Mouse (Mus musculus) spleen, adult 2 months (tissue): ENCODE measurements around the gene Ttyh2. TPM values are rescaled to one million over a fixed set of nuclear protein-coding genes. Genes with fewer than 3 reads are reported as not detected.

ENCODE experiments used
- DNase-seq, 2 experiments: peaks; one replicate each; pipeline versions ENCODE4 v3.0.0 to v3.0.0-alpha.2; 2012 to 2021; ENCODE audit warnings: low spot score in 2 of 2, low read depth in 1 of 2
- H3K27ac ChIP-seq: fragments of 200-500 bp; 2 replicates; pipeline ENCODE4 v1.5.1; 2012; ENCODE audit warnings: low read length, inconsistent platforms; ENCODE audit not compliant: insufficient read depth
- H3K27me3 ChIP-seq: fragments of 200-500 bp; 2 replicates; pipeline ENCODE4 v1.6.1; 2012; ENCODE audit warnings: mild to moderate bottlenecking, moderate library complexity, low read length, inconsistent platforms; ENCODE audit not compliant: control insufficient read depth, insufficient read depth
- H3K36me3 ChIP-seq: fragments of 200-500 bp; 2 replicates; pipeline ENCODE4 v1.6.1; 2012; ENCODE audit warnings: mild to moderate bottlenecking, low read length, inconsistent platforms; ENCODE audit not compliant: control insufficient read depth, insufficient read depth
- H3K4me1 ChIP-seq: fragments of 200-500 bp; 2 replicates; pipeline ENCODE4 v1.6.1; 2011; ENCODE audit warnings: inconsistent platforms; ENCODE audit not compliant: control insufficient read depth, insufficient read depth, insufficient read length
- H3K4me3 ChIP-seq: fragments of 200-500 bp; 2 replicates; pipeline ENCODE4 v1.5.1; 2011; ENCODE audit warnings: mild to moderate bottlenecking, inconsistent platforms; ENCODE audit not compliant: insufficient read depth, insufficient read length; ENCODE audit errors: extremely low read depth
- CTCF ChIP-seq: fragments of 200-500 bp; IDR thresholded peaks from 2 replicates; pipeline ENCODE4 v1.5.1; 2011; ENCODE audit warnings: mild to moderate bottlenecking, inconsistent platforms; ENCODE audit not compliant: insufficient read depth, insufficient read length, insufficient replicate concordance; ENCODE audit errors: extremely low read depth
- POLR2A ChIP-seq: fragments of 200-500 bp; IDR thresholded peaks from 2 replicates; pipeline ENCODE4 v1.6.1; 2011; ENCODE audit warnings: low read depth, low read length, inconsistent platforms
- WGBS: fragments of 180-500 bp; shearing (Covaris S2); methylation state at CpG from one replicate; pipeline ENCODE4 v1.1.7; 2018; 5-methylcytosine and 5-hydroxymethylcytosine counted together
- polyA plus RNA-seq: library from polyadenylated mRNA; depleted of rRNA; stranded (reverse); fragments of >200 nt; gene quantifications from 2 replicates; pipeline ENCODE4 v1.2.3, GENCODE M21; 2012

The Ttyh2 gene
- polyA plus RNA-seq, 1 experiment = 19.2 TPM

DNA sequence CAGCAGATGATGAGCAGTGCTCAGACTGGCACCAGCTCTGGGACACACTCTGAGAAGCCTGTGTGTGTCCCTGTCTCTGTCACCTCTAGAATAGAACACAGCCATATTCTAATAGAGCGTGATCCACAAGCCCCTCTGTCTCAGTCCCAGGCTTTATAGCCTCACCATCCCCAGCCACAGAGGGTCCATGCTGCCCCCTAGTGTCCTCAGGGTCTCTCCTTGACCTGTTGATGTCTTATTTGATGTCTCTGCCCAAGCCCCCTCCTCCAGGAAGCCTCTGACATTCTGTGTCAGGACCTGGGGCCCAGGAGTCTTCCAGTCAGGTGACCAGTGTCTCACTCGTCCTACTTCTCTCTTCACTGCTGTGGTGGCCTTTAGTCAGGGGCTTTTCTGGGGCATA lies 31.1 kb upstream of the Ttyh2 start:
- 55% methylated on average over 2 of the region's 2 CpGs for WGBS
- H3K27ac ChIP-seq = no peak overlapping the region
- H3K4me3 ChIP-seq = no peak overlapping the region
- DNase-seq = no peak
- no peaks in the 10 kb centered on the region; the same call in 1 of the 2 replicates for H3K27me3 ChIP-seq
- no peaks in the 10 kb centered on the region for H3K4me1 ChIP-seq
- no peak for TF ChIP-seq CTCF
- no peak for TF ChIP-seq POLR2A
- no peaks in the 10 kb centered on the region for H3K36me3 ChIP-seq

DNA sequence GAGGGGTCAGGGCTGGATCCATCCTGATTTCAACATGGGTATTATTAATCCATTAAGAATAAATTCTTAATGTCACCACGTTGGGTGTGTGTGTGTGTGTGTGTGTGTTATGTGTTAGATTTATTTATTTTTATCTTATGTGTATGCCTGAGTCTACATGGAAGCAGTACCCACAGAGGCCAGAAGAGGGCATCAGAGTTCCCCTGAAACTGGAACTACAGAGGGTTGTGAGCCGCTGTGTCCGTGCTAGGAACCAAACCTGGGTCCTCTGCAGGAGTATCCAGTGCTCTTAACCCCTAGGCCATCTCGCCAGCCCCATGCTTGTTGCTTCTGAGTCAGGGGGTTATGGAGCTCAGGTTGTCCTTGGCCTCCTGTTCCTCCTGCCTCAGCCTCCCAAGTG lies 25.7 kb upstream of the Ttyh2 start:
- no peaks in the 10 kb centered on the region for H3K27me3 ChIP-seq
- no peak overlapping the region for H3K4me3 ChIP-seq
- no peak overlapping the region for H3K27ac ChIP-seq
- peaks cover under 1% of the 10 kb centered on the region; the same call in 1 of the 2 replicates for H3K4me1 ChIP-seq
- no peak for TF ChIP-seq CTCF
- TF ChIP-seq POLR2A = no peak
- DNase-seq = no peak
- 67% methylated on average over 4 of the region's 4 CpGs for WGBS
- no peaks in the 10 kb centered on the region for H3K36me3 ChIP-seq

DNA sequence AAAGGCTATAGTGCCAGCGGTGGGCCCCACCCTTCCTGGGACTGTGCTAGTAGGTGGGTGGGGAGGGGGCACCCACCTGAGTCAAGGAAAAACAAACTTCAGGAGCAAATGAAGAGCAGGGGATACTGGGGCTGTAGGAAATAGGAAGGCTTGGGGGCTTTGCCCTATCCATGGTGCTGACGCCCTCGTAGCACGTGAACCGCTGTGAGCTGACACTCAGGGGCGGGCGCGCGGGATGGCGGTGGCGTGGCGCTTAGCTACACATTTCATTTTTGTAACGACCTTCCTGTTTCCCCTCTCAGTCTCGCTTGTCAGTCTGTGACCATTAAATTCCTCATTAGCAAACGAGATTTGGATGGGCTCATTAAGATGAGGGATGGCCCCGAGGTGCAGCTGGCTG lies 22.7 kb upstream of the Ttyh2 start:
- 4% methylated on average over 16 of the region's 16 CpGs for WGBS
- H3K4me1 ChIP-seq = peaks cover 6% of the 10 kb centered on the region; the same call in 1 of the 2 replicates
- H3K4me3 ChIP-seq = no peak overlapping the region
- no peak for TF ChIP-seq POLR2A
- no peak for TF ChIP-seq CTCF
- H3K27ac ChIP-seq = no peak overlapping the region
- no peak for DNase-seq
- H3K27me3 ChIP-seq = no peaks in the 10 kb centered on the region
- no peaks in the 10 kb centered on the region for H3K36me3 ChIP-seq

GRCm38 (mm10) chr11:114653664-114654063 lies 21.6 kb upstream of the Ttyh2 start:
- H3K4me1 ChIP-seq = peaks cover 6% of the 10 kb centered on the region; the same call in 1 of the 2 replicates
- no peak for TF ChIP-seq POLR2A
- TF ChIP-seq CTCF = no peak

DNA sequence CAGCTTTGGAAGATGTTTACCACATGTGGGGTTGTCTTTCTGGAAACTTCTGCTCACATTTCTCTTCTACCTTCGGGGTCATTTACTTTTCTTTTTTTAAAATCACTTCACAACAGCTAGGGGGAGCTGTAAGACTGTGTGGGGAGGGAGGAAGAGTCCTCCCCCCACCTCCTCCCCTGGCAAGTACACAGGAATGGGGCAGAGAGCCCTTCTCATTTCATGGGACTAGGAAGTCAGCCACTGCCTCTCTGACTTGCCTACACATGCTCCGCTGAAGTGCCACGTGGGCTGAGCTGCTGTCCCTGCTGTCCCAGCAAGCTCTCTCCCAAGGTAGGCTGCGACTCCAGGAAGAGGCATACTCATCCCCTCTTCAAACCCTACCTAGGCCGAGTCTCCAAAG lies 20.7 kb upstream of the Ttyh2 start:
- Histone ChIP-seq H3K4me3 (no peak overlapping the region), H3K4me1 (peaks cover 6% of the 10 kb centered on the region; the same call in 1 of the 2 replicates), H3K36me3 (no peaks in the 10 kb centered on the region), H3K27me3 (no peaks in the 10 kb centered on the region), H3K27ac (no peak overlapping the region)
- WGBS = 27% methylated on average over 5 of the region's 5 CpGs
- TF ChIP-seq CTCF = no peak
- TF ChIP-seq POLR2A = no peak
- DNase-seq = no peak

More at GRCm38 (mm10) chr11:114653664-114654063, 21.6 kb upstream of the Ttyh2 start:
- no peaks in the 10 kb centered on the region for H3K36me3 ChIP-seq
- DNase-seq = no peak
- H3K27me3 ChIP-seq = no peaks in the 10 kb centered on the region
- H3K27ac ChIP-seq = no peak overlapping the region
- 10% methylated on average over 6 of the region's 6 CpGs for WGBS
- no peak overlapping the region for H3K4me3 ChIP-seq

DNA sequence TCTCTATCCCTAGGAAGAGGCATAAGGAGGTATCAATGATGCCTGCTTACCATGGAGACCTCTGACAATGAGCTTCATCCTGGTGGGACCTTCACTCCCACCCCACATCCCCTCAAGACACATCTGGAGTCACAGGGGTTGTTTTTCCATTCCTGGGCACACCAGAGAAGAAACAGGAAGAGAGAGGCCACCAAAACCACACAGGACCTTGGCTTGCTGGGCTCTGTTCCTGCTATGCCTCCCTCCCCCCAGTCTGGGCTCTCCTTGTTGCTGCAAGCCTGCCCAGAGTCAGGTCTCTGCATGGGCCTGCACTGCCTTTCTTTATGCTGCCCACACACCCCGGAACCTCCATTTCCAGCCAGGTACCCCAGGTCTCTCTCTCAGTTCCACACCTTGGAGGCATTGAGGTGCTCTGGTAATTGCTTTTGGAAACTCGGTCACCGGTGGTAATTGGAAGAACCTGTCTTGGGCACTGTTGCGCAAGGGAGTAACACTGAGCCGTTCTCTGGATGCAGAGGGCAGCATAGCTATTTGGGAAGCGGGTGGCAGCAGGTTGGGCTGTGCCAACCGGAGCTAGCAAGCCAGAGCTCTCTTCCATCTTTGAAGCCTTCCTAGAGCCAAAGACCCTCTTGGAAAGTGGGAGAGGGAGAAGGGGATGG lies 19.8 kb upstream of the Ttyh2 start:
- H3K4me3 ChIP-seq = no peak overlapping the region
- DNase-seq = no peak
- H3K4me1 ChIP-seq = peaks cover 6% of the 10 kb centered on the region; the same call in 1 of the 2 replicates
- no peak overlapping the region for H3K27ac ChIP-seq
- no peaks in the 10 kb centered on the region for H3K27me3 ChIP-seq
- WGBS = 49% methylated on average over 7 of the region's 7 CpGs
- no peaks in the 10 kb centered on the region for H3K36me3 ChIP-seq
- TF ChIP-seq POLR2A (no peak), CTCF (no peak)

DNA sequence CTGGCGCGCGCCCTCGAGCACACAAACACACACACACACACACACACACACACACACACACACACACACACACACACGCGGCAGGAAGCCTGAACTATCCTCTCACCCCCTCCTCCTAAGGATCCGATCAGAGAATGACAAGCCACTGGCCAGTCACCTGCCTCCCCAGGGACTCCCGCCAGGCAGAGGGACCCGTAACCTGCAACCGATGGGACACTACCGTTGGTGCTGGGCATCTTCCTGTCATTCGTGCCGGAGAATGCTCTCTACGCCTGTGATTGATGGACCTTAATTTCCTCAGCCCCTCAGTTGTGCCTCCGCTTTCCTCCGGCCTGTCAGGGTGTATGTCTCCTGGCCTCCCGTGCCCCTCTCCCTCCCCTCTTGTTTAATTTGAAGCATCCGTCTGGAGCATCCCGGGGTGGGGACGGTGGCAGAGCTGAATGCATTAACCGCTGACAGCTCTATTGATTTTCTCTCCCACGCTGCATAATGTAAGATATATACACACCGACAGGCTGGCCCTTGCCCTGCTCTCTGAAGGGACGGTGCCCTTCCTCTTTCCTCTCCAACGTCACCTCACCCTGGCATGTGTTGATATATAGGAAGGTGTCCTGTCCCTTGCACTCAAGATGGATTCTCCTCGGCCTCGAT lies 18.1 kb upstream of the Ttyh2 start:
- 72% methylated on average over 27 of the region's 27 CpGs for WGBS

More for the DNA sequence above, 18.1 kb upstream of the Ttyh2 start:
- H3K27me3 ChIP-seq = no peaks in the 10 kb centered on the region
- peaks cover 6% of the 10 kb centered on the region; the same call in 1 of the 2 replicates for H3K4me1 ChIP-seq
- TF ChIP-seq POLR2A (no peak), CTCF (no peak)
- no peak overlapping the region for H3K4me3 ChIP-seq
- DNase-seq = no peak
- no peaks in the 10 kb centered on the region for H3K36me3 ChIP-seq
- no peak overlapping the region for H3K27ac ChIP-seq
